Mouse (Mus musculus): Measurements from ENCODE around the gene Cfap73. TPM values are rescaled to one million over a fixed set of nuclear protein-coding genes. Genes with fewer than 3 reads are reported as not detected.
A peak's percentile ranks its signal among the peaks of the same experiment; 100 is the strongest.

Cfap73 gene
- total and polyA plus RNA-seq, 3 experiments: 0.25 TPM; not detected in 2

DNA sequence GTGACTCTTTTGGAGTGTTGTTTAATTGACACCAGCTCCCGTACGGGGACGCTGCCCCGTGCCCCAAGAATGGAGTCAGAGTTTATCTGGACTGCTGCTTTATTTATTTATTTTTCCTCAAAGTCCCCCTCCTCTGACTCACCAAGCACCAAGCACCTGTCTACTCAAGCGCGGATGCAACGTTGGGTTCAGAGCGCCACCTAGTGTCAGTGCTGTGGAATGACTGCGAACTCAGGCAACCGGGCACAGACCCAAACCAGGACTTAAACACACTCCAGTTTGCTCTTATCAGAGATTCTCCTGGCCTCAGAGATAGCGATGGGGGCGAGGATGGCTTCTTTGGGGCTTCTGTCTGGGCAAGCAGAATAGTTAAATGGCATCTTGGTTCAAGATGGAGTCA is 39.6 kb upstream of the Cfap73 start:
- no peaks in the 10 kb centered on the region for H3K9me3 ChIP-seq (replicated peaks; ENCODE audit: insufficient read depth, low read length)
- no peaks in the 10 kb centered on the region for H3K79me2 ChIP-seq (ENCODE audit: control insufficient read depth, insufficient read depth, low read length, poor library complexity)
- no peaks in the 10 kb centered on the region for H3K4me1 ChIP-seq (ENCODE audit: control insufficient read depth in 1 of 2, insufficient read depth in 2 of 2, low read length in 2 of 2)
- no peaks in the 10 kb centered on the region for H3K36me3 ChIP-seq (ENCODE audit: control insufficient read depth in 1 of 2, insufficient read depth in 2 of 2, low read length in 2 of 2)
- peak; percentile 79 for DNase-seq (ENCODE audit: low read depth, low spot score)
- TF ChIP-seq SMC3 (IDR thresholded peaks at IDR 0.05; ENCODE audit: low read depth, low read length): peak; percentile 77
- TF ChIP-seq RCOR1 (IDR thresholded peaks at IDR 0.05; ENCODE audit: low read depth, low read length): peak; percentile 54; the same call in 1 of the 2 replicates
- TF ChIP-seq GATA1 (IDR thresholded peaks at IDR 0.05; ENCODE audit: low read depth, low read length): peak; percentile 67
- peak; percentile 88 for TF ChIP-seq RAD21 (IDR thresholded peaks at IDR 0.05; ENCODE audit: low read depth, low read length)
- TF ChIP-seq TCF12 (IDR thresholded peaks at IDR 0.05; ENCODE audit: low read depth, low read length): peak; percentile 49; the same call in 1 of the 2 replicates
- TF ChIP-seq TAL1 (IDR thresholded peaks at IDR 0.05; ENCODE audit: low read length): no peak
- TF ChIP-seq USF2 (IDR thresholded peaks at IDR 0.05; ENCODE audit: borderline replicate concordance in 1 of 2, insufficient read depth in 1 of 2, low read depth in 1 of 2, low read length in 2 of 2): no peak
- TF ChIP-seq MEF2A (IDR thresholded peaks at IDR 0.05; ENCODE audit: extremely low read depth, insufficient replicate concordance, low read depth, low read length, poor library complexity, severe bottlenecking): no peak
- 0 out of 4 replicates have a peak, but pooled peaks of 1 of the 2 experiments have one; percentile 35 for TF ChIP-seq EP300 (IDR thresholded peaks at IDR 0.05; ENCODE audit: low read depth in 1 of 2, low read length in 2 of 2)
- TF ChIP-seq CTCF (IDR thresholded peaks at IDR 0.05 in 2 of 3, conservative IDR thresholded peaks at IDR 0.05 in 1 of 3; ENCODE audit: control insufficient read depth in 1 of 3, insufficient read depth in 1 of 3, low read depth in 2 of 3, low read length in 3 of 3, poor library complexity in 1 of 3, severe bottlenecking in 1 of 3): peak; percentile 90 to 96 (median 96)
- no peak for TF ChIP-seq E2F4 (IDR thresholded peaks at IDR 0.05; ENCODE audit: borderline replicate concordance, low read depth, low read length)
- peak; percentile 73 for TF ChIP-seq ZC3H11A (IDR thresholded peaks at IDR 0.05; ENCODE audit: low read depth, low read length)
- no peak overlapping the region for H3K9ac ChIP-seq (ENCODE audit: control insufficient read depth, low read depth, low read length, poor library complexity, severe bottlenecking)
- no peak overlapping the region for H3K27ac ChIP-seq (ENCODE audit: control insufficient read depth, low read depth, low read length)
- H3K27me3 ChIP-seq (ENCODE audit: control insufficient read depth in 1 of 2, insufficient read depth in 2 of 2, low read length in 2 of 2): no peaks in the 10 kb centered on the region
- H3K4me3 ChIP-seq (ENCODE audit: control insufficient read depth in 1 of 2, insufficient read depth in 1 of 2, low read depth in 2 of 2, low read length in 2 of 2): no peak overlapping the region

DNA sequence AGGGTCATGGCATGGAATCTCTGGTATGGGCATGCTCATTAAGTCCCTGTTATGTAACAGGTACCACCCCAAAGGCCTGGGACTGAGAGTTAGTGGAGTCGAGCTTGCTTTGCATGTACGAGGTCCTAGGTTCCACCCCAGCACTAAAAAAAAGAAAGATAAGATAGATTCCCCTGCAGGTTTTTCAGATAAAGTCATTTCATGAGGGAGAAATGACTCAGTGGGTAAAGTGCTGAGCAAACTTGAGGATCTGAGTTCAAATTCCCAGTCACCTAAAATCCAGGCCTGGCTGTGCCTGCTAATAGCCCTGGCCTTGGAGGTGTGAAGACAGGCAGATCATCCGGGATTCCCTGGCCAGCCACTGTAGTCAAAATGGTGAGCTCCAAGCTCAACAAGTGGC is 37.8 kb upstream of the Cfap73 start:
- Histone ChIP-seq H3K9ac (ENCODE audit: control insufficient read depth, low read depth, low read length, poor library complexity, severe bottlenecking) (no peak overlapping the region), H3K4me3 (ENCODE audit: control insufficient read depth in 1 of 2, insufficient read depth in 1 of 2, low read depth in 2 of 2, low read length in 2 of 2) (no peak overlapping the region), H3K79me2 (ENCODE audit: control insufficient read depth, insufficient read depth, low read length, poor library complexity) (no peaks in the 10 kb centered on the region), H3K9me3 (replicated peaks; ENCODE audit: insufficient read depth, low read length) (no peaks in the 10 kb centered on the region), H3K27me3 (ENCODE audit: control insufficient read depth in 1 of 2, insufficient read depth in 2 of 2, low read length in 2 of 2) (no peaks in the 10 kb centered on the region), H3K4me1 (ENCODE audit: control insufficient read depth in 1 of 2, insufficient read depth in 2 of 2, low read length in 2 of 2) (no peaks in the 10 kb centered on the region), H3K36me3 (ENCODE audit: control insufficient read depth in 1 of 2, insufficient read depth in 2 of 2, low read length in 2 of 2) (no peaks in the 10 kb centered on the region), H3K27ac (ENCODE audit: control insufficient read depth, low read depth, low read length) (no peak overlapping the region)
- TF ChIP-seq ELF1 (IDR thresholded peaks at IDR 0.05; ENCODE audit: low read depth, low read length) (no peak), POLR2AphosphoS2 (IDR thresholded peaks at IDR 0.05; ENCODE audit: low read length) (no peak), E2F4 (IDR thresholded peaks at IDR 0.05; ENCODE audit: borderline replicate concordance, low read depth, low read length) (no peak), NRF1 (IDR thresholded peaks at IDR 0.05; ENCODE audit: insufficient read depth, low read depth, low read length, poor library complexity, severe bottlenecking) (no peak), SIN3A (IDR thresholded peaks at IDR 0.05; ENCODE audit: low read length) (no peak), TAL1 (IDR thresholded peaks at IDR 0.05; ENCODE audit: low read length) (no peak), RAD21 (IDR thresholded peaks at IDR 0.05; ENCODE audit: low read depth, low read length) (no peak), MAFK (IDR thresholded peaks at IDR 0.05; ENCODE audit: borderline replicate concordance, low read depth, low read length) (no peak), CHD1 (IDR thresholded peaks at IDR 0.05; ENCODE audit: low read depth, low read length) (no peak), JUND (IDR thresholded peaks at IDR 0.05; ENCODE audit: low read depth, low read length) (no peak)
- no peak for DNase-seq (ENCODE audit: low read depth, low spot score)

All from MEL (cell line).